In genomic region chr2:30653046-30653445, GRCm38 (mm10) we compare ENCODE assay signal across 9 mouse cellular contexts. TPM values are rescaled to one million over a fixed set of nuclear protein-coding genes. Genes with fewer than 3 reads are reported as not detected.
A peak's percentile ranks its signal among the peaks of the same experiment; 100 is the strongest.
DNase-seq lines count a peak whose midpoint lies in the region; ATAC-seq and TF ChIP-seq lines count a peak whose summit lies in the region.
"Had no signal": no experiment of that assay in that cellular context is flagged by ENCODE, and none has a peak within 500 bp of the region (broad histone marks: within the 10 kb centered on the region; RNA-seq: fewer than 3 reads in every experiment).

No protein-coding gene starts in this region.

- H3K9ac ChIP-seq in lung, embryonic 16.5 days (ENCODE audit: low read length): peak overlapping the region; percentile 56
- peak overlapping the region; percentile 41 for H3K9ac ChIP-seq in forebrain, postnatal 0 days
- peak overlapping the region; percentile 48; the same call in 1 of the 2 replicates for H3K9ac ChIP-seq in limb, embryonic 12.5 days (replicated peaks)
- peak overlapping the region; percentile 43; the same call in 1 of the 2 replicates for H3K9ac ChIP-seq in stomach, embryonic 16.5 days (ENCODE audit: low read length)

- no peak for TF ChIP-seq CTCF in forebrain, postnatal 0 days (IDR thresholded peaks at IDR 0.05; ENCODE audit: low read depth)

- peak overlapping the region; percentile 97 for H3K27ac ChIP-seq in lung, embryonic 16.5 days (ENCODE audit: low read length)
- peak overlapping the region; percentile 91 for H3K27ac ChIP-seq in forebrain, postnatal 0 days (ENCODE audit: low read depth, low read length)
- H3K27ac ChIP-seq in limb, embryonic 12.5 days: peak overlapping the region; percentile 95
- H3K27ac ChIP-seq in stomach, embryonic 16.5 days (ENCODE audit: low read length): peak overlapping the region; percentile 92

- H3K4me1 ChIP-seq in lung, embryonic 16.5 days (replicated peaks; ENCODE audit: control insufficient read depth, insufficient read depth, low read length): peaks cover 34% of the 10 kb centered on the region
- H3K4me1 ChIP-seq in forebrain, postnatal 0 days (ENCODE audit: insufficient read depth): peaks cover 42% of the 10 kb centered on the region
- peaks cover 80% of the 10 kb centered on the region for H3K4me1 ChIP-seq in limb, embryonic 12.5 days (replicated peaks)
- H3K4me1 ChIP-seq in stomach, embryonic 16.5 days (ENCODE audit: control insufficient read depth, insufficient read depth, low read length): peaks cover 34% of the 10 kb centered on the region

- 75% methylated on average over 4 of the region's 4 CpGs for WGBS in lung, embryonic 16.5 days
- 78% methylated on average over 4 of the region's 4 CpGs for WGBS in forebrain, postnatal 0 days
- WGBS in limb, embryonic 12.5 days: 76% methylated on average over 4 of the region's 4 CpGs
- WGBS in stomach, embryonic 16.5 days: 77% methylated on average over 4 of the region's 4 CpGs

- ATAC-seq in lung, embryonic 16.5 days (ENCODE audit: low read depth): no peak
- ATAC-seq in forebrain, postnatal 0 days: no peak
- no peak for ATAC-seq in limb, embryonic 12.5 days (ENCODE audit: insufficient number of reproducible peaks, insufficient read depth, low FRiP score, low TSS enrichment, low read depth)
- ATAC-seq in stomach, embryonic 16.5 days (ENCODE audit: insufficient read depth, low FRiP score): no peak

- no peaks in the 10 kb centered on the region for H3K36me3 ChIP-seq in lung, embryonic 16.5 days (ENCODE audit: control insufficient read depth, insufficient read depth, low read length)
- H3K36me3 ChIP-seq in forebrain, postnatal 0 days (ENCODE audit: insufficient read depth): no peaks in the 10 kb centered on the region
- H3K36me3 ChIP-seq in limb, embryonic 12.5 days: no peaks in the 10 kb centered on the region
- H3K36me3 ChIP-seq in stomach, embryonic 16.5 days (ENCODE audit: control insufficient read depth, insufficient read depth, low read length): no peaks in the 10 kb centered on the region

- H3K4me3 ChIP-seq in lung, embryonic 16.5 days (ENCODE audit: low read length): no peak overlapping the region
- no peak overlapping the region for H3K4me3 ChIP-seq in forebrain, postnatal 0 days (ENCODE audit: low read depth, low read length)
- no peak overlapping the region for H3K4me3 ChIP-seq in limb, embryonic 12.5 days (replicated peaks)
- H3K4me3 ChIP-seq in stomach, embryonic 16.5 days (replicated peaks; ENCODE audit: low read length): no peak overlapping the region

- no peaks in the 10 kb centered on the region for H3K9me3 ChIP-seq in lung, embryonic 16.5 days (ENCODE audit: control insufficient read depth, low read length)
- H3K9me3 ChIP-seq in forebrain, postnatal 0 days (ENCODE audit: low read length): no peaks in the 10 kb centered on the region
- no peaks in the 10 kb centered on the region for H3K9me3 ChIP-seq in limb, embryonic 12.5 days
- H3K9me3 ChIP-seq in stomach, embryonic 16.5 days (replicated peaks; ENCODE audit: control insufficient read depth, low read length): no peaks in the 10 kb centered on the region

- H3K27me3 ChIP-seq in lung, embryonic 16.5 days (ENCODE audit: control insufficient read depth, insufficient read depth, low read depth, low read length): no peaks in the 10 kb centered on the region
- no peaks in the 10 kb centered on the region for H3K27me3 ChIP-seq in forebrain, postnatal 0 days (ENCODE audit: insufficient read depth, low read length)
- H3K27me3 ChIP-seq in limb, embryonic 12.5 days: no peaks in the 10 kb centered on the region
- H3K27me3 ChIP-seq in stomach, embryonic 16.5 days (ENCODE audit: control insufficient read depth, insufficient read depth, low read length): no peaks in the 10 kb centered on the region

- H3K4me2 ChIP-seq in lung, embryonic 16.5 days (ENCODE audit: low read depth, low read length): no peak overlapping the region
- peak overlapping the region; percentile 3; the same call in 1 of the 2 replicates for H3K4me2 ChIP-seq in forebrain, postnatal 0 days (ENCODE audit: low read depth)
- H3K4me2 ChIP-seq in limb, embryonic 12.5 days: peak overlapping the region; percentile 31; the same call in 1 of the 2 replicates
- H3K4me2 ChIP-seq in stomach, embryonic 16.5 days (ENCODE audit: low read depth, low read length): no peak overlapping the region; the same call in 1 of the 2 replicates

- DNase-seq in lung, postnatal 4 days: no peak
- DNase-seq in forebrain, postnatal 0 days: no peak
- no peak for DNase-seq in ovary, adult 18-20 months (ENCODE audit: low spot score)
- DNase-seq in frontal cortex, postnatal 10 days (ENCODE audit: low spot score in 2 of 2): no peak
- DNase-seq: kidney, adult 18-20 months; spleen, adult 18-20 months had no signal

RNA-seq across cellular contexts. Expression of gene Cstad, which starts 58.2 kb away (rescaled TPM):
- 0.69 and 1.6 TPM in 2 replicates for polyA plus RNA-seq in lung, embryonic 16.5 days (2015; fragmentation: Nextera tagmentation; extraction: Ambion mirVana)
- total RNA-seq in forebrain, postnatal 0 days (2014; rRNA removed): 3.8 and 4.1 TPM in 2 replicates
- polyA plus RNA-seq in forebrain, postnatal 0 days (2015; fragmentation: Nextera tagmentation; extraction: Ambion mirVana): 0.65 and 1.2 TPM in 2 replicates
- 0.63 and 1.7 TPM in 2 replicates for polyA plus RNA-seq in limb, embryonic 12.5 days (2016; fragmentation: Nextera tagmentation; extraction: Ambion mirVana)
- 0.34 and 1.1 TPM in 2 replicates for polyA plus RNA-seq in stomach, embryonic 16.5 days (2015; fragmentation: Nextera tagmentation; extraction: Ambion mirVana)

Comparison
In these comparisons a context has a peak if more than half of its experiments do, and no peak if none do; other contexts are left out.
1. H3K4me2 ChIP-seq: peak in forebrain, postnatal 0 days (single experiment) and limb, embryonic 12.5 days (single experiment); none in lung, embryonic 16.5 days (single experiment) and stomach, embryonic 16.5 days (single experiment).
2. Peak in every context shown above with its lines, with median percentiles within 50 percentile points of each other: H3K27ac ChIP-seq and H3K9ac ChIP-seq.